Mouse (Mus musculus) ES-E14 (cell line): ENCODE measurements around the gene Lta. TPM values are rescaled to one million over a fixed set of nuclear protein-coding genes. Genes with fewer than 3 reads are reported as not detected.

Source experiments
- DNase-seq: peaks from one replicate; pipeline ENCODE4 v3.0.0-alpha.2; 2013; ENCODE audit warnings: low read depth, low spot score
- H3K27ac ChIP-seq: 2 replicates; pipeline ENCODE4 v1.5.1; 2012; ENCODE audit warnings: low read depth, mild to moderate bottlenecking, low read length, moderate library complexity, mixed read lengths; ENCODE audit not compliant: poor library complexity, insufficient read depth, severe bottlenecking
- H3K36me3 ChIP-seq: 2 replicates; pipeline ENCODE4 v1.6.1; 2012; ENCODE audit warnings: mild to moderate bottlenecking, low read length, moderate library complexity, mixed read lengths; ENCODE audit not compliant: control insufficient read depth, poor library complexity, insufficient read depth, severe bottlenecking
- H3K4me1 ChIP-seq, 2 experiments: fragments of 150-350 bp in 1 of 2; sonication (generic) in 1 of 2; 2 replicates each; pipeline ENCODE4 v1.6.1; 2012; ENCODE audit warnings: low read length in 2 of 2, mild to moderate bottlenecking in 1 of 2, mixed read lengths in 1 of 2; ENCODE audit not compliant: control insufficient read depth in 2 of 2, insufficient read depth in 2 of 2, poor library complexity in 1 of 2
- H3K4me3 ChIP-seq, 2 experiments: fragments of 150-350 bp in 1 of 2; sonication (generic) in 1 of 2; 2 replicates each; pipeline ENCODE4 v1.5.1; 2012; ENCODE audit warnings: low read length in 2 of 2, low read depth in 1 of 2, mild to moderate bottlenecking in 1 of 2, mixed read lengths in 1 of 2; ENCODE audit not compliant: insufficient read depth in 1 of 2, poor library complexity in 1 of 2, severe bottlenecking in 1 of 2
- H3K9ac ChIP-seq: 2 replicates; pipeline ENCODE4 v1.6.1; 2012; ENCODE audit warnings: low read depth, mild to moderate bottlenecking, low read length, mixed read lengths; ENCODE audit not compliant: poor library complexity, insufficient read depth, severe bottlenecking
- H3K9me3 ChIP-seq: fragments of 150-350 bp; sonication (generic); 2 replicates; pipeline ENCODE4 v1.6.1; 2012; ENCODE audit warnings: low read depth, mild to moderate bottlenecking, low read length; ENCODE audit not compliant: control insufficient read depth, insufficient read depth
- CHD2 ChIP-seq: IDR thresholded peaks from 2 replicates; pipeline ENCODE4 v1.6.1; 2014; ENCODE audit warnings: mild to moderate bottlenecking, low read depth, low read length, inconsistent platforms
- HCFC1 ChIP-seq: IDR thresholded peaks from 2 replicates; pipeline ENCODE4 v1.6.1; 2012; ENCODE audit warnings: low read length, inconsistent platforms, borderline replicate concordance; ENCODE audit not compliant: insufficient read depth
- MAFK ChIP-seq: IDR thresholded peaks from 2 replicates; pipeline ENCODE4 v1.6.1; 2014; ENCODE audit warnings: mild to moderate bottlenecking, low read depth, low read length, inconsistent platforms; ENCODE audit not compliant: insufficient read depth
- ZC3H11A ChIP-seq: IDR thresholded peaks from 2 replicates; pipeline ENCODE4 v1.6.1; 2012; ENCODE audit warnings: low read depth, mild to moderate bottlenecking, inconsistent platforms, low read length, borderline replicate concordance
- ZNF384 ChIP-seq: IDR thresholded peaks from 2 replicates; pipeline ENCODE4 v1.6.1; 2012; ENCODE audit warnings: low read depth, low read length, inconsistent platforms
- in situ Hi-C, 2 experiments: fragments of 600-800 bp; cut with MboI; formaldehyde crosslinking; loops; one replicate each; pipeline ENCODE4 v1.15.1; 2025; ENCODE audit warnings: low sequenced_read_pairs in 2 of 2, inconsistent platforms in 1 of 2; ENCODE audit not compliant: unreplicated experiment in 2 of 2
- total RNA-seq: library from RNA; depleted of rRNA; stranded (reverse); fragments of 300-350 nt; gene quantifications from 2 replicates; pipeline ENCODE4 v1.2.3, GENCODE M21; 2012

The Lta gene
- total RNA-seq, 1 experiment: 0.13 TPM

DNA sequence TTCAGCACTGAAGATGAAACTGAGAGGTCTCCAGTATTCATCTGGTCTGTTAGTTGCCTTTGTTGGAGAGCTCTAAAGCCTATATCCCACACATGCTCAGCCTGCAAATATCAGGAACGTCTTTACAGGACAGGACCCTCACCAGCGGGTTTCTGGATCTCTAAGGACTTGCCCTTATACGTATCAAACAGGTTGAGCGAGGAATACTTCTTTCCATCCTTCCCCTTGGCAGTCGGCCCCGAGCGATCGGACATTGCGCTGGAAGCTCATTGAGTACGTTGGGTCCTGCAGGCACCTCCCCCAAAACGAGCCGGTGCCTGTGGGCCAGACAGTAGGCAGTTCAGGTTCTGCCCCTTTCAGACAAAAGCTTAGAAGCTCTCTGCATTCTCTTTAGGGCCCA lies 42.4 kb downstream of the Lta start:
- in situ Hi-C loops: no loop called here
- DNase-seq: no peak
- H3K9me3 ChIP-seq: no peaks in the 10 kb centered on the region
- peak overlapping the region; percentile 98 to 99 for H3K4me3 ChIP-seq
- peak overlapping the region; percentile 53; the same call in 1 of the 2 replicates for H3K9ac ChIP-seq
- peaks cover 0 to 10% of the 10 kb centered on the region in 2 experiments; a peak in 1 of 4 replicates for H3K4me1 ChIP-seq
- no peak overlapping the region for H3K27ac ChIP-seq
- TF ChIP-seq ZC3H11A: no peak
- TF ChIP-seq MAFK: no peak
- no peak for TF ChIP-seq HCFC1
- no peak for TF ChIP-seq ZNF384
- TF ChIP-seq CHD2: no peak
- peaks cover 51% of the 10 kb centered on the region for H3K36me3 ChIP-seq

DNA sequence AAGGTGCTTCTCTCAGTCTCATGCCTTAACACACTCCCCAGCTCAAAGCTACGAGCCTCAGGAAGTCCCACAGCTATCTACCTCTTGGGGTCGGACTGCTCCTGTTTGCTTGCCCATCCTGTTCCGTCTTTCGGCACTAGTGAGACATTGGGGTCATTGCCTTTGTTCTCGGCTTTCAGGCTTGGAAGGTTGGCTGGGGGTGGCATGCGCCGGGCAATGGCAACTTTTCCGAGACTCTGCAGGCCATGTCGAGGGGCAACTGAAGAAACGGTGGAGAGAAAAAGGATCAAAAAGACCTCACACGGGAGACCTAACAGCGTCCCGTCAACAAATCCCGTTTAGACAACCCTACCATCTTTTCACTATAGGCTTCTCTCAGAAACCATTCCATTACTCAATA lies 43.0 kb downstream of the Lta start:
- Histone ChIP-seq H3K4me1 (peaks cover 0 to 10% of the 10 kb centered on the region in 2 experiments; a peak in 1 of 4 replicates), H3K9ac (peak overlapping the region; percentile 53; the same call in 1 of the 2 replicates), H3K27ac (no peak overlapping the region), H3K9me3 (no peaks in the 10 kb centered on the region), H3K4me3 (peak overlapping the region; percentile 98 to 99; a peak in 2 of 4 replicates), H3K36me3 (peaks cover 57% of the 10 kb centered on the region)
- no peak for TF ChIP-seq ZNF384
- no peak for TF ChIP-seq CHD2
- no peak for TF ChIP-seq HCFC1
- no peak for TF ChIP-seq ZC3H11A
- no peak for TF ChIP-seq MAFK
- in situ Hi-C loops: no loop called here
- no peak for DNase-seq

DNA sequence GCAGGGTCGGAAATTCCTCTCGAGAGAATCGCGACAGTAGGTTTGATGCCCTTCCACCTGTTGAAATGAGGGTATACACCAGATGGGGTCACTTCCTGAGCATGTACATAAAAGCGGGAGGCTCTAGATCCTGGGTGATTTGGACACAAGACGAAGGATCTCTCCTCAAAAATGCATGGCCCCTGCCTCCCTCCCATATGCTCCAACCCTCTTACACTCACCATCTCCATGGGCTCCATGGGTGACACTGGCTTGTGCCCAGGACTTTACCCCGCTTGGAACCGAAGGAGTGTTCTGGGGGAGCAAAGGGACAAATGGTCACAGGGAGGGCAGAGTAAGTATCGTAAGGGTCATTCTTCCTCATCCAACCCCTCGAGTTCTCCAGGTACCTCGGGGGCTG lies 43.7 kb downstream of the Lta start:
- H3K4me3 ChIP-seq: peak overlapping the region in 1 of 2 experiments; percentile 98; a peak in 1 of 4 replicates
- H3K9me3 ChIP-seq: no peaks in the 10 kb centered on the region
- H3K9ac ChIP-seq: peak overlapping the region; percentile 25; the same call in 1 of the 2 replicates
- TF ChIP-seq ZNF384: no peak
- no peak for TF ChIP-seq ZC3H11A
- no peak for TF ChIP-seq HCFC1
- no peak for TF ChIP-seq CHD2
- TF ChIP-seq MAFK: no peak
- H3K27ac ChIP-seq: no peak overlapping the region
- in situ Hi-C loops: no loop called here
- H3K36me3 ChIP-seq: peaks cover 64% of the 10 kb centered on the region
- peaks cover 0 to 9% of the 10 kb centered on the region in 2 experiments; a peak in 1 of 4 replicates for H3K4me1 ChIP-seq
- DNase-seq: no peak

DNA sequence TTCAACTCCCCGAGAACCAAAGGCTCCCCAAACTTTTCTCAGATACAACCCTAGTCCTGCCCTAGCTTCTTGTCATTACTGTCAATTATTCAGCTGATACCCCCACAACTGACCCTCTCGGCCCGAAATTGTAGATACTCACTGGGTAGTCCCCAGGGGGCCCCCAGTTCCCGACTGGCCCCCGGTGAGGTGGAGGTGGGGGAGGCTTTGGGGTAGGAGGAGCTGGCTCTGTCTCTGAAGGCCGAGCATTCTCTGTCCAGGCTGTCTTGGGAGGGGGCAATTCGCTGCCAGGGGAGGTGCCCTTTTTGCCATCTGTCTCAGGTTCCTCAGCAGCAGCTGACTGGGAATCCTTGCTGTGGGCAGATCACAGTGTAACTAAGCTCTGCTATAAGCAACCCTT lies 45.5 kb downstream of the Lta start:
- no peak for DNase-seq
- Histone ChIP-seq H3K9ac (no peak overlapping the region), H3K4me3 (no peak overlapping the region), H3K4me1 (peaks cover 0 to 11% of the 10 kb centered on the region in 2 experiments; a peak in 1 of 4 replicates), H3K36me3 (peaks cover 82% of the 10 kb centered on the region), H3K27ac (no peak overlapping the region), H3K9me3 (no peaks in the 10 kb centered on the region)
- TF ChIP-seq MAFK: no peak
- no peak for TF ChIP-seq ZNF384
- no peak for TF ChIP-seq CHD2
- no peak for TF ChIP-seq ZC3H11A
- TF ChIP-seq HCFC1: no peak
- in situ Hi-C loops: no loop called here
